Mouse (Mus musculus) activated CD4-positive, CD25-positive, alpha-beta regulatory T cell (primary cell): ENCODE data around the gene Abcb11. TPM values are rescaled to one million over a fixed set of nuclear protein-coding genes. Genes with fewer than 3 reads are reported as not detected.

Experiments
- polyA plus RNA-seq, 2 experiments: library from polyadenylated mRNA; unstranded; fragments of 100-300 nt; shearing (Covaris generic); gene quantifications; one replicate each; pipeline ENCODE4 v1.2.1; 2017

The Abcb11 gene
- polyA plus RNA-seq = under 1 TPM; 0.18 to 0.27 TPM

GRCm38 (mm10) chr2:69342496-69343221 lies at the start of gene Abcb11:
TSS of gene Abcb11 (minus strand) at chr2:69342616.

GRCm38 (mm10) chr2:69380281-69380680 lies 37.9 kb upstream of the Abcb11 start, which contains the start of gene Dhrs9:
TSS of gene Dhrs9 (plus strand) at chr2:69380445.

GRCm38 (mm10) chr2:69210773-69211172 lies 131.6 kb downstream of the Abcb11 start, which contains the start of gene G6pc2:
TSS of gene G6pc2 (plus strand) at chr2:69211073.

GRCm38 (mm10) chr2:69205791-69206351 lies 136.5 kb downstream of the Abcb11 start, which contains the start of gene Spc25:
TSS of gene Spc25 (minus strand) at chr2:69206194.

Other genes starting within 250 kb of the Abcb11 start
- gene Nostrin, start 206.8 kb downstream of the Abcb11 start, polyA plus RNA-seq = under 1 TPM; 0.38 to 0.98 TPM
- 10 to 100 TPM; 13.5 to 17.1 TPM for gene Spc25, start 136.4 kb downstream of the Abcb11 start, polyA plus RNA-seq
- not detected for gene G6pc2, start 131.5 kb downstream of the Abcb11 start, polyA plus RNA-seq
- under 1 TPM in 1 of 2 experiments, not detected in 1; 0.06 TPM for gene Dhrs9, start 37.8 kb upstream of the Abcb11 start, polyA plus RNA-seq
- gene Lrp2, start 243.4 kb upstream of the Abcb11 start, polyA plus RNA-seq = under 1 TPM in 1 of 2 experiments, not detected in 1; 0.17 TPM